Mouse (Mus musculus) cerebellum, adult 18-20 months (tissue): ENCODE results near the gene Klhdc8a.

ENCODE experiments used
- DNase-seq, 2 experiments: peaks; one replicate each; pipeline ENCODE4 v3.0.0; 2021

Gene Klhdc8a

GRCm38 (mm10) chr1:132319242-132319641 lies 20.8 kb downstream of the Klhdc8a start:
- DNase-seq = peak; percentile 78 to 83

GRCm38 (mm10) chr1:132321821-132322580 lies 23.6 kb downstream of the Klhdc8a start:
- DNase-seq = no peak

GRCm38 (mm10) chr1:132322711-132323542 lies 24.5 kb downstream of the Klhdc8a start:
- no peak for DNase-seq

- no peak for DNase-seq
Measured at GRCm38 (mm10) chr1:132326777-132327176, 28.4 kb downstream of the Klhdc8a start.

- no peak for DNase-seq
Measured at GRCm38 (mm10) chr1:132327477-132327876, 29.1 kb downstream of the Klhdc8a start.

- no peak for DNase-seq
Measured at GRCm38 (mm10) chr1:132328565-132328964, 30.1 kb downstream of the Klhdc8a start.

- DNase-seq = no peak
Measured at GRCm38 (mm10) chr1:132329656-132330055, 31.2 kb downstream of the Klhdc8a start.

- DNase-seq = peak; percentile 58 to 59
Measured at GRCm38 (mm10) chr1:132330397-132330796, 32.0 kb downstream of the Klhdc8a start.

GRCm38 (mm10) chr1:132331283-132331682 lies 32.9 kb downstream of the Klhdc8a start:
- no peak for DNase-seq

- no peak for DNase-seq
Measured at GRCm38 (mm10) chr1:132333201-132333600, 34.8 kb downstream of the Klhdc8a start.

- no peak for DNase-seq
Measured at GRCm38 (mm10) chr1:132333675-132334141, 35.3 kb downstream of the Klhdc8a start.

- DNase-seq = no peak
Measured at GRCm38 (mm10) chr1:132334178-132334801, 35.9 kb downstream of the Klhdc8a start.

GRCm38 (mm10) chr1:132335378-132335965 lies 37.0 kb downstream of the Klhdc8a start:
- no peak for DNase-seq

- DNase-seq = no peak
Measured at GRCm38 (mm10) chr1:132336921-132337320, 38.5 kb downstream of the Klhdc8a start.

- DNase-seq = no peak
Measured at GRCm38 (mm10) chr1:132338027-132338660, 39.7 kb downstream of the Klhdc8a start.

- DNase-seq = no peak
Measured at GRCm38 (mm10) chr1:132341731-132342501, 43.5 kb downstream of the Klhdc8a start.

GRCm38 (mm10) chr1:132342518-132342917 lies 44.1 kb downstream of the Klhdc8a start:
- no peak for DNase-seq

- DNase-seq = no peak
Measured at GRCm38 (mm10) chr1:132343191-132343590, 44.8 kb downstream of the Klhdc8a start.

GRCm38 (mm10) chr1:132343656-132344055 lies 45.2 kb downstream of the Klhdc8a start:
- DNase-seq = no peak

- no peak for DNase-seq
Measured at GRCm38 (mm10) chr1:132345514-132345913, 47.1 kb downstream of the Klhdc8a start.

GRCm38 (mm10) chr1:132346134-132346851 lies 47.9 kb downstream of the Klhdc8a start:
- DNase-seq = no peak
